In the genomic region with DNA sequence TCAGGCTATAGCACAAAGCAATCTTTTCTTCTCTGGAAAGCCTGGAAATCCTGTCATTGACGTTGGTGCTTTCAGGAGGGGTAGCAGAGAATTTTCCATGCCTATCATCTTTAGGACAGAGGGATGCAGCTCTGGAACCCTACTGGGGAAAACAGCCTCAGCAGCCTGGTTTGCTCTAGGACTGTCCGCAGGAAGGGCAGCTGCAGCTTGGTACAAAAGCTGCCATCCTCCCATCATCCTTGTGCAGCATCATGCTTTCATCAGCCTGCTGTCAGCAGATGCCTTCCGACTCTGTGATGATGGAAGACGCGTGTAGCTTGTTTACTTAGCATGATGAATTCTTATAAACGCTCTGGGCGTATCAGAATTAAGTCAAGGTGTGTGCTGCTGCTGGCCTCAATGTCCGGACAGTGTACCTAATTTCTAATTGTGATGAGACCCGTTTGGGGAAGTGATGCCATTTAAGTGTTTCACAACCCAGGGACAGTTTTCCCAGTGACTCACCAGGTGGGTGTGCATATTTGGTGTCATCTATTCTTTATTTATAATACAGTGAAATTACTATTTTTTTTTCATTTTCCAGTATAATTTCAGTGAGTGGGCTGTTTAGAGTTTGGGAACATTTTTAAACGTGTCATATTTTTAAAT, we compare ENCODE assay signal across 22 mouse cellular contexts. TPM values are rescaled to one million over a fixed set of nuclear protein-coding genes. Genes with fewer than 3 reads are reported as not detected.
DNase-seq lines count a peak whose midpoint lies in the region; ATAC-seq and TF ChIP-seq lines count a peak whose summit lies in the region.
"Had no signal": no experiment of that assay in that cellular context is flagged by ENCODE, and none has a peak within 500 bp of the region (broad histone marks: within the 10 kb centered on the region; RNA-seq: fewer than 3 reads in every experiment).

No protein-coding gene starts in this region.

- H3K9me3 ChIP-seq in forebrain, embryonic 15.5 days = no peaks in the 10 kb centered on the region
- no peaks in the 10 kb centered on the region for H3K9me3 ChIP-seq in forebrain, postnatal 0 days (ENCODE audit: low read length)
- no peaks in the 10 kb centered on the region for H3K9me3 ChIP-seq in limb, embryonic 14.5 days (ENCODE audit: control insufficient read depth, low read length)
- H3K9me3 ChIP-seq in kidney, embryonic 16.5 days (ENCODE audit: low read length) = no peaks in the 10 kb centered on the region
- H3K9me3 ChIP-seq: embryonic facial prominence, embryonic 15.5 days; heart, embryonic 15.5 days had no signal

- peak overlapping the region; percentile 24 for H3K27ac ChIP-seq in forebrain, embryonic 15.5 days (replicated peaks)
- no peak overlapping the region for H3K27ac ChIP-seq in forebrain, postnatal 0 days (ENCODE audit: low read depth, low read length)
- peak overlapping the region; percentile 59 for H3K27ac ChIP-seq in left cerebral cortex, adult 2 months
- 0 out of 2 replicates have a peak overlapping the region, but pooled peaks have one; percentile 11 for H3K27ac ChIP-seq in limb, embryonic 14.5 days (replicated peaks; ENCODE audit: low read depth, low read length)
- no peak overlapping the region for H3K27ac ChIP-seq in kidney, embryonic 16.5 days (ENCODE audit: low read length)
- H3K27ac ChIP-seq: embryonic facial prominence, embryonic 15.5 days; heart, adult 2 months; heart, embryonic 15.5 days; kidney, postnatal 0 days had no signal

- intact Hi-C loops in left cerebral cortex, adult 2 months (cut with DNase I) = loop anchor here (1.0 kb wide), 1 partner anchor 13 kb away; no protein-coding TSS in a partner anchor
- intact Hi-C loops in left cerebral cortex, postnatal 4 days (cut with DNase I) = no loop called here

- H3K4me2 ChIP-seq in forebrain, embryonic 15.5 days (replicated peaks) = no peak overlapping the region
- no peak overlapping the region for H3K4me2 ChIP-seq in forebrain, postnatal 0 days (ENCODE audit: low read depth)
- H3K4me2 ChIP-seq in limb, embryonic 14.5 days (replicated peaks; ENCODE audit: low read depth, low read length, severe bottlenecking) = no peak overlapping the region
- no peak overlapping the region for H3K4me2 ChIP-seq in kidney, embryonic 16.5 days (replicated peaks; ENCODE audit: low read depth, low read length)
- H3K4me2 ChIP-seq: embryonic facial prominence, embryonic 15.5 days; heart, embryonic 15.5 days had no signal

- no peaks in the 10 kb centered on the region for H3K27me3 ChIP-seq in forebrain, embryonic 15.5 days
- no peaks in the 10 kb centered on the region for H3K27me3 ChIP-seq in forebrain, postnatal 0 days (ENCODE audit: insufficient read depth, low read length)
- H3K27me3 ChIP-seq in limb, embryonic 14.5 days (ENCODE audit: control insufficient read depth, insufficient read depth, low read length) = no peaks in the 10 kb centered on the region
- no peaks in the 10 kb centered on the region for H3K27me3 ChIP-seq in kidney, embryonic 16.5 days (ENCODE audit: insufficient read depth, low read length)
- H3K27me3 ChIP-seq: embryonic facial prominence, embryonic 15.5 days; heart, embryonic 15.5 days had no signal

- peaks cover 12% of the 10 kb centered on the region; the same call in 1 of the 2 replicates for H3K4me1 ChIP-seq in forebrain, embryonic 15.5 days
- no peaks in the 10 kb centered on the region for H3K4me1 ChIP-seq in forebrain, postnatal 0 days (ENCODE audit: insufficient read depth)
- peaks cover 9% of the 10 kb centered on the region; the same call in 1 of the 2 replicates for H3K4me1 ChIP-seq in limb, embryonic 14.5 days (ENCODE audit: control insufficient read depth, insufficient read depth, low read length)
- H3K4me1 ChIP-seq in kidney, embryonic 16.5 days (ENCODE audit: insufficient read depth, low read length) = peaks cover 4% of the 10 kb centered on the region; the same call in 1 of the 2 replicates
- H3K4me1 ChIP-seq: embryonic facial prominence, embryonic 15.5 days; heart, embryonic 15.5 days had no signal

- no peak for TF ChIP-seq CTCF in forebrain, postnatal 0 days (IDR thresholded peaks at IDR 0.05; ENCODE audit: low read depth)
- TF ChIP-seq CTCF in left cerebral cortex, adult 2 months (IDR thresholded peaks at IDR 0.05) = no peak

- no peak overlapping the region for H3K4me3 ChIP-seq in forebrain, embryonic 15.5 days
- no peak overlapping the region for H3K4me3 ChIP-seq in forebrain, postnatal 0 days (ENCODE audit: low read depth, low read length)
- H3K4me3 ChIP-seq in left cerebral cortex, adult 2 months = no peak overlapping the region
- H3K4me3 ChIP-seq in limb, embryonic 14.5 days (replicated peaks; ENCODE audit: low read length) = no peak overlapping the region
- H3K4me3 ChIP-seq in kidney, embryonic 16.5 days (ENCODE audit: low read length) = no peak overlapping the region
- H3K4me3 ChIP-seq: embryonic facial prominence, embryonic 15.5 days; heart, adult 2 months; heart, embryonic 15.5 days had no signal

- no peak for TF ChIP-seq POLR2A in limb, embryonic 14.5 days (IDR thresholded peaks at IDR 0.05; ENCODE audit: borderline replicate concordance, extremely low read depth, insufficient read depth, insufficient read length)

- no peak for ATAC-seq in forebrain, embryonic 15.5 days (replicated peaks)
- no peak for ATAC-seq in forebrain, postnatal 0 days
- no peak for ATAC-seq in limb, embryonic 14.5 days (ENCODE audit: low FRiP score, low read depth)
- no peak for ATAC-seq in kidney, embryonic 16.5 days (ENCODE audit: low FRiP score, low TSS enrichment)
- ATAC-seq: intestine, postnatal 0 days had no signal

- H3K9ac ChIP-seq in forebrain, embryonic 15.5 days (replicated peaks) = no peak overlapping the region
- no peak overlapping the region for H3K9ac ChIP-seq in forebrain, postnatal 0 days
- H3K9ac ChIP-seq in limb, embryonic 14.5 days (ENCODE audit: low read depth, low read length, severe bottlenecking) = no peak overlapping the region
- no peak overlapping the region for H3K9ac ChIP-seq in kidney, embryonic 16.5 days (replicated peaks; ENCODE audit: low read length)
- H3K9ac ChIP-seq: embryonic facial prominence, embryonic 15.5 days; heart, embryonic 15.5 days had no signal

- 72% methylated on average over 10 of the region's 10 CpGs for WGBS in forebrain, embryonic 15.5 days
- whole genome bisulfite sequencing in forebrain, postnatal 0 days = 71% methylated on average over 10 of the region's 10 CpGs
- 84% methylated on average over 10 of the region's 10 CpGs for WGBS in limb, embryonic 14.5 days
- 83% methylated on average over 10 of the region's 10 CpGs for WGBS in kidney, embryonic 16.5 days

- no peak for DNase-seq in forebrain, postnatal 0 days
- no peak for DNase-seq in left cerebral cortex, adult 2 months (ENCODE audit: extremely low spot score in 1 of 2, low spot score in 2 of 2)
- no peak for DNase-seq in left cerebral cortex, postnatal 4 days
- DNase-seq in A20 (ENCODE audit: low read depth, low spot score) = peak; percentile 8
- DNase-seq in limb, embryonic 14.5 days (ENCODE audit: low spot score) = no peak
- DNase-seq: adrenal gland, postnatal 25 days; B cell, adult 2 months; cerebellum, postnatal 14 days; embryo, embryonic 11 days; gastrocnemius, postnatal 14 days; heart, adult 2 months; lung, adult 18-20 months; thymus, postnatal 25 days had no signal

- no peaks in the 10 kb centered on the region for H3K36me3 ChIP-seq in forebrain, embryonic 15.5 days
- H3K36me3 ChIP-seq in forebrain, postnatal 0 days (ENCODE audit: insufficient read depth) = no peaks in the 10 kb centered on the region
- H3K36me3 ChIP-seq in limb, embryonic 14.5 days (ENCODE audit: control insufficient read depth, insufficient read depth, low read length) = no peaks in the 10 kb centered on the region
- no peaks in the 10 kb centered on the region for H3K36me3 ChIP-seq in kidney, embryonic 16.5 days (ENCODE audit: insufficient read depth, low read length)
- H3K36me3 ChIP-seq: embryonic facial prominence, embryonic 15.5 days; heart, embryonic 15.5 days had no signal

RNA-seq across cellular contexts. Expression of a gene that starts 50.7 kb away (rescaled TPM):
- 253 TPM in 2 replicates for polyA plus RNA-seq in forebrain, embryonic 15.5 days (2015; fragmentation: Nextera tagmentation; extraction: Ambion mirVana)
- total RNA-seq in forebrain, postnatal 0 days (2014; rRNA removed) = 311 and 347 TPM in 2 replicates
- polyA plus RNA-seq in forebrain, postnatal 0 days (2015; fragmentation: Nextera tagmentation; extraction: Ambion mirVana) = 143 and 219 TPM in 2 replicates
- total RNA-seq in left cerebral cortex, adult 2 months (2021) = 100 to 1,000 TPM; 871 to 963 TPM
- total RNA-seq in left cerebral cortex, postnatal 4 days (2021) = 100 to 1,000 TPM; 794 to 803 TPM
- polyA plus RNA-seq in limb, embryonic 14.5 days (2012; rRNA removed) = 23.3 and 24.0 TPM in 2 replicates
- 66.2 and 75.7 TPM in 2 replicates for polyA plus RNA-seq in limb, embryonic 14.5 days (2014; fragmentation: Nextera tagmentation; extraction: Ambion mirVana)
- polyA plus RNA-seq in kidney, embryonic 16.5 days (2015; fragmentation: Nextera tagmentation; extraction: Ambion mirVana) = 25.6 and 30.0 TPM in 2 replicates
- total RNA-seq: hematopoietic stem cell, adult 5-6 weeks; megakaryocyte-erythroid progenitor cell, adult 5-6 weeks had no signal
- polyA plus RNA-seq: liver, adult 2 months had no signal

Comparison
In these comparisons a context has a peak if more than half of its experiments do, and no peak if none do; other contexts are left out.
1. H3K27ac ChIP-seq: peak in forebrain, embryonic 15.5 days (single experiment), left cerebral cortex, adult 2 months (single experiment) and limb, embryonic 14.5 days (single experiment); none in forebrain, postnatal 0 days (single experiment) and kidney, embryonic 16.5 days (single experiment).